Mouse (Mus musculus) brown adipose tissue, adult 24 weeks (tissue): ENCODE data around the gene Bysl. TPM values are rescaled to one million over a fixed set of nuclear protein-coding genes. Genes with fewer than 3 reads are reported as not detected.
"Not testable (repeated sequence)": the region's sequence is repeated elsewhere in the genome, so short reads cannot be mapped to it uniquely, and the experiment has no call there.

Source experiments
- H3K27ac ChIP-seq: fragments of 200-500 bp; replicated peaks from 2 replicates; pipeline ENCODE4 v1.5.1; 2012; ENCODE audit warnings: low read depth, mild to moderate bottlenecking, low read length
- H3K4me1 ChIP-seq: fragments of 200-500 bp; 2 replicates; pipeline ENCODE4 v1.6.1; 2012; ENCODE audit warnings: low read length, mixed read lengths; ENCODE audit not compliant: control insufficient read depth, insufficient read depth, insufficient read length
- H3K4me3 ChIP-seq: fragments of 200-500 bp; 2 replicates; pipeline ENCODE4 v1.5.1; 2012; ENCODE audit warnings: low read depth, mild to moderate bottlenecking, low read length, moderate library complexity; ENCODE audit not compliant: insufficient read depth
- polyA plus RNA-seq: library from polyadenylated mRNA; stranded (reverse); fragments of >200 nt; gene quantifications from 2 replicates; pipeline ENCODE4 v1.2.4, GENCODE M21; 2012; ENCODE audit not compliant: missing spikeins, insufficient read depth, insufficient read length

Bysl gene
- 8.6 and 11.0 TPM in 2 replicates for polyA plus RNA-seq

GRCm38 (mm10) chr17:47610849-47611660, at the start of gene Bysl, which contains the start of the genes Med20 and Gm20517:
Bysl (minus strand) TSS chr17:47611492.
Med20 (plus strand) TSS chr17:47611582.
Gm20517 (plus strand) TSS chr17:47611589.
- Histone ChIP-seq H3K4me1 (peaks cover 11% of the 10 kb centered on the region), H3K4me3 (peak within 1 kb of the TSS; percentile 88), H3K27ac (peak within 1 kb of the TSS; percentile 96)

GRCm38 (mm10) chr17:47658741-47659243, 47.5 kb upstream of the Bysl start:
- H3K4me3 ChIP-seq = no peak overlapping the region
- H3K4me1 ChIP-seq = peaks cover 2% of the 10 kb centered on the region; the same call in 1 of the 2 replicates
- H3K27ac ChIP-seq = peak overlapping the region; percentile 59

DNA sequence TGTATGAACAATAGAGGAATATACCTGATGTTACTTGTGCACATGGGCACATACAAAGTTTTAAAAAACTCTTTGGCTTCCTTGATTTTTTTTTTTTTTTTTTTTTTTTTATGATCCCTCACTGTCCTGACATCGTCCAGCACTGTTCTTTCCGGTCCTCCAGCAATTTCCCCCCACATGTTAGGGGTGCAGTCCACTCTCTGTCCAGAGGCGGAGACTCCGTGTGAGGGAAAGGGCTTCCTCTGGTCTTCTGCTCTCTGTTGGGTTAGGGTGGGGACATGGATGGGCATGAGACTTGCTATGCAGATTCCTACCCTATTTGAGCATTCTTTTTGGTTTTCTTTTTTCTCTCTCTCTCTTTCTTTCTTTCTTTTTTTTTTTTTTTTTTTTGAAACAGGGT, 46.6 kb upstream of the Bysl start:
- Histone ChIP-seq H3K4me3 (no peak overlapping the region), H3K27ac (no peak overlapping the region), H3K4me1 (peaks cover 2% of the 10 kb centered on the region; the same call in 1 of the 2 replicates)

DNA sequence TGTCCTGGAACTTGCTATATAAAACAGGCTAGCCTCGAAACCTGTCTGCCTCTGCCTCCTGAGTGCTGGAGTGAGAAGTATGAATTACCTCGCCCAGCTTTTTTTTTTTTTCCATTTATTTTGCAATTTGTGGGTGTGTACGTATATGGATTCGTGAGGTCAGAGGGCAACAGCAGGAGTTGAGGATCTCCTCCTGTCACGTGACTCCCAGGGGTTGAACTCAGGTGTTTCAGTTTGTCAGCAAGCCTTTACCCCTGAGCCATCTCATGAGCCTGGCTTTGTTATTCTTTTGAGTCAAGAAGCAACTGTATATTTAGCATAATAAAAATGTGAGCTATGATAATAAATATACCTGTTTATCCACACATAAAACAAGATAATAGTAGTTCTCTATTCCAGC, 44.4 kb upstream of the Bysl start:
- H3K4me1 ChIP-seq = peaks cover 2% of the 10 kb centered on the region; the same call in 1 of the 2 replicates
- H3K4me3 ChIP-seq = no peak overlapping the region
- H3K27ac ChIP-seq = no peak overlapping the region

DNA sequence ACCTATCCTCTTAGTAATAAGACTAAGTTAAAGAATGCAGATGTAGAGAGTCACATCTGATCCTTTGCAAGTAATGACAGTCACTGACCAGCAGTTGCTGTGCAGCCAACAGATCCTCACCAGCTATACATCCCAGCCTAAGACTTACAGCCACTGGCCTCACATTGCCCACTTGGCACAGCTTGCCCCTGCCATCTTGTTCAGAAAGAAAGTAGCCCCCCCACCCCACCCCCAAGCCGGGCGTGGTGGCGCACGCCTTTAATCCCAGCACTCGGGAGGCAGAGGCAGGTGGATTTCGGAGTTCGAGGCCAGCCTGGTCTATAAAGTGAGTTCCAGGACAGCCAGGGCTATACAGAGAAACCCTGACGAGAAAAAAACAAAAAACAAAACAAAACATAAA, 43.1 kb upstream of the Bysl start:
- H3K4me3 ChIP-seq, H3K4me1 ChIP-seq, H3K27ac ChIP-seq: not testable (repeated sequence)

DNA sequence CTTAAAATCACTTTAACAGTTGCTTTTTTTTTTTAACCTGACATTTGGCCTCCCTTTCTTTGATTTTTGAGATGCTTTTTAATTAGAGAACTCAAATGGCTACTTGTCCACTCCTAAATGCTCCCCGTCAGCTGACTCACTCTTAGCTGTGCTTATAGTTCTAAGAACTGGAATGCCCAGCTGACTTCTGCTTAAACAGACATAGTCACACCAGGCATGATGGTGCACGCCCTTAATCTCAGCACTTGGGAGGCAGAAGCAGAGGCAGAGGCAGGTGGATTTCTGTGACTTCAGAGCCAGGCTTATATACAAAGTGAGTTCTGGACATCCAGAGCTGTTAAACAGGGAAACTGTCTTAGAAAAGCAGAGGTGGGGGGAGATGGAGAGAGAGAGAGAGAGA, 40.7 kb upstream of the Bysl start:
- no peak overlapping the region for H3K27ac ChIP-seq
- H3K4me3 ChIP-seq = no peak overlapping the region
- H3K4me1 ChIP-seq = no peaks in the 10 kb centered on the region

GRCm38 (mm10) chr17:47648966-47649365, 37.7 kb upstream of the Bysl start:
- Histone ChIP-seq H3K27ac (no peak overlapping the region), H3K4me3 (no peak overlapping the region), H3K4me1 (no peaks in the 10 kb centered on the region)

- Histone ChIP-seq H3K27ac (no peak overlapping the region), H3K4me3 (no peak overlapping the region), H3K4me1 (no peaks in the 10 kb centered on the region)
Measured at GRCm38 (mm10) chr17:47646683-47647082, 35.4 kb upstream of the Bysl start.

- H3K4me1 ChIP-seq = no peaks in the 10 kb centered on the region
Measured at GRCm38 (mm10) chr17:47642992-47643391, 31.7 kb upstream of the Bysl start.

DNA sequence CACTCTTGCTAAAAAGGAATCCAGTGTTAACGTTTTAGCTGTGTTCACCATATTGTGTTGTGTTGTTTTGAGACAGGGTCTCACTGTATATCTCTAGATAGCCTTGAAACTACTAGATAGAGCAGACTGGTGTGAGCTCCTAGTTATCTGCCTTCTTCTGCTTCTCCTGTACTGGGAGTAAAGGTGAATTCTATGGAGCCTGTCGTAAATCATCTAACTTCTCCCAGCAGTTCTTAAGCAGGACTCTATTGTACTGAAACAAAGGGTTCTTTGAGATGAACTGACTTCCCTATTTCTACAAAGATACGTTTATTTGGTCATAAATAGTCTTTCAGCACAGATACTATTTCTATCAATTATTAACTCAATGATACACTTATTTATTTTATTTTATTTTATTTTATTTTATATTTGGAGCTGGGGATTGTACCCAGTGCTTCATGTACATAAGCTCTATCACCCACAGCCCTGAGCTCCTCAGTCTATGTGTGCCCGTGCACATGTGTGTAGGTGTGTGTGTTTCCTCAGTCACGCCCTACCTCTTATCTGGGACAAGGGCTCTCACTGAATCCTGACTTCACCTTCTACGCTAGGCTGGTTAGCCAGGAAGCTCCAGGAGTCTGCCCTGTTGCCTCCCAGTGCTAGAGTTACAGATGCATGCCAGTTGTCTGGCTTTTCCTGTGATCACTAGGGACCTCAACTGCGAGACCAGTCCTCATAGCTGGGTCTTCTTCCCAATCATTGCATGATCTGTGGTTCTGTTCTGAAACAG, 22.9 kb upstream of the Bysl start:
- H3K4me3 ChIP-seq = no peak overlapping the region
- peaks cover 3% of the 10 kb centered on the region; the same call in 1 of the 2 replicates for H3K4me1 ChIP-seq
- no peak overlapping the region for H3K27ac ChIP-seq

More at GRCm38 (mm10) chr17:47642992-47643391, 31.7 kb upstream of the Bysl start:
- no peak overlapping the region for H3K27ac ChIP-seq
- H3K4me3 ChIP-seq = no peak overlapping the region

DNA sequence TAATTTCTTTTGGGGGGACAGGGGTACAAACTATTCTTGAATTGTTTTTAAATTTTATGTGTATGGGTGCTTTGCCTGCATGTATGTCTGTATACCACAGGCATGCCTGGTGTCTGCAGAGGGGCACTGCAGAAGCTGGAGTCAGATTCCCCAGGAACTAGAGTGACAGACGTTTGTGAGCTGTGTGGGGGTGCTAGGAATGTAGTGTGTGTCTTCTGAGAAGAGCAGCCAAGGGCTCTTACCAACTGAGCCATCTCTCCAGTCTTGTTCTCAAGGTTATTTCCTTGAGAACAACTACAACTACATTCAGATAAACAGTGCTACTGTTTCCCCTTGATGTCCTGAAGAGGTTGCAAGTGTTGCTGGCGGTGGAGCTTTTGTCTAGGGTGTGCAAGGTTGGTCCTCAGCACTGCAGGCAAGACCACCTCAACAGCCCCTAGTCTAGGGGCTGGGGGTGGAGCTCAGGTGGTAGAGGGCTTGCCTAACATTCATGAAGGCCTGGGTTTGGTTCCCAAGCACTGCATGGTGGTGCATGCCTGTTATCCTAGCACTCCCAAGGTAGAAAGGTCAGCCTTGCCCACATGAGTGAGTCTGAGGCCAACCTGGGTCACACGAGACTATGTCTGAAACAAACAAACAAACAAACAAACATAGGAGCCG, 21.0 kb upstream of the Bysl start:
- H3K4me3 ChIP-seq = no peak overlapping the region
- H3K4me1 ChIP-seq = peaks cover 3% of the 10 kb centered on the region; the same call in 1 of the 2 replicates
- no peak overlapping the region for H3K27ac ChIP-seq

GRCm38 (mm10) chr17:47630678-47631065, 19.4 kb upstream of the Bysl start, which contains the start of gene Usp49:
Usp49 (plus strand) TSS chr17:47630690.
- H3K4me3 ChIP-seq = peak within 1 kb of the TSS; percentile 83
- peaks cover 3% of the 10 kb centered on the region; the same call in 1 of the 2 replicates for H3K4me1 ChIP-seq
- H3K27ac ChIP-seq = peak within 1 kb of the TSS; percentile 18; the same call in 1 of the 2 replicates

DNA sequence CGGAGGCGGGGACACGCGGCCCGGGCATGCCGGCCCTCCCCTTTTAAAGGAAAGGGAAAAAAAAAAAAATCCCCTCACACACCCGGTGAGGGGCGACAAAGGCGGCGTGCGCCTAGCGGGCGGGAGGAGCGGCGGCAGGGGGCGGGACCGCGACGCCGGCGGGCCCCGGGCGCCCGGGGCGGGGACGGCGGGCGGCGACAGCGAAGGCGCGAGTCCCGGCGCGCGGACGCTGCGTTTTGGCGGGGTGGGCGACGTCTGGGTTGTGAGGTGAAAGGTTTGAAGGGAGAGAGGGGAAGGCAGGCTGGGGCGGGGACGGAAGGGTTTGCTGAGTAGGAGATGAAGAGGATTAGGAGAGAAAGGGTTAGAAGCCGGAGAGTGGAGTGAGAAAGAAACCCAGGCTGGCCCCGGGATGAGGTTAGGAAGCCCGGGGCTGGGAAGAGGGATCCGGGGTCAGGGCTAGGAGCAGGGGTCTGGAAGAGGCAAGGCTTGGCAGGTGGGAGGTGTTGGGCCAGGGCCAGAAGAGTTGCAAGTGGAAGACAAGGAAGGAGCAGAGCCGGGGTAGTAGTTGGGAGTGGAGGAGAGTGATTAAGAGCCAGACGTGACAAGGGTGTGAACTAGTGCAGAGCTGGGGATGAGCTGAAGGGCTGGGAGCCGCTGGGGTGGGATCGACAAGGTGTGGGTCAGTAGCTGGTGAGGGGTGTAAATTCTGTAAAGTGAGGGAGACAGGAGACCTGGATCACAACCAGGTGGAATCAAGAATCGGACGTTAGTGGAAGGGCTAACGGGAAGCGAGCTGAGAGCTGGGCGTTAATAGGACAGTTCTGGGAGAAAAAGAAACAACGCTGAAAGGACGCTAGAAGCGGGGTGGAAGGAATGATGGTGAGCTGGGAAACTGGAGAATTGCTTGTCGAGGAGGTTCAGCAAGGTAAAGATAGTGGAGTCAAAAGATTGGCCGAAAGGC, 18.7 kb upstream of the Bysl start:
- peaks cover 3% of the 10 kb centered on the region; the same call in 1 of the 2 replicates for H3K4me1 ChIP-seq
- H3K27ac ChIP-seq = peak overlapping the region; percentile 18; the same call in 1 of the 2 replicates
- peak overlapping the region; percentile 83 for H3K4me3 ChIP-seq
